Mouse (Mus musculus) adrenal gland, postnatal 14 days (tissue): ENCODE data around the gene Itih2. TPM values are rescaled to one million over a fixed set of nuclear protein-coding genes. Genes with fewer than 3 reads are reported as not detected.

Experiments used
- DNase-seq: peaks from one replicate; pipeline ENCODE4 v3.0.0; 2021; ENCODE audit warnings: mixed read lengths
- total RNA-seq: library from RNA; stranded (reverse); gene quantifications from 2 replicates; pipeline ENCODE4 v1.2.3, GENCODE M21; 2021

The Itih2 gene
- total RNA-seq, 1 experiment from 2014 or later: 184 TPM

DNA sequence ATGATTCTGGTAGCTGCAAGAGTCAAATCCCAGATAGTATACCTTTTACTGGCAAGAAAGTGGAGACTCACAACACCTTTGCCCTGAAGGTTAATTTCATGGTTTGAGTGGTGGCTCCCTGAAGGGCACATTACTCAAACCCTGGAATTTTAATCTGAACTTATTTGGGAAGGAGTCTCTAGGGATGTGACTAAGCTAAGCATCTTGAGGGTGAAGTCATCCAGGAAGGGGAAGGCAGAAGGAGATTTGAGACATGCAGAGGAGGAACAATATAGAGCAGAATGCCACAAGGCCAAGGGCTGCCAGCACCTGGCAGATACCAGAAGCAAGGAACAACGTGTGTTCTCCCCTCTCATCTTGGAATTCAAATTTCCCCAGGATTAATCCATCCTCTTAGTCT is 12.4 kb downstream of the Itih2 start:
- DNase-seq: no peak

DNA sequence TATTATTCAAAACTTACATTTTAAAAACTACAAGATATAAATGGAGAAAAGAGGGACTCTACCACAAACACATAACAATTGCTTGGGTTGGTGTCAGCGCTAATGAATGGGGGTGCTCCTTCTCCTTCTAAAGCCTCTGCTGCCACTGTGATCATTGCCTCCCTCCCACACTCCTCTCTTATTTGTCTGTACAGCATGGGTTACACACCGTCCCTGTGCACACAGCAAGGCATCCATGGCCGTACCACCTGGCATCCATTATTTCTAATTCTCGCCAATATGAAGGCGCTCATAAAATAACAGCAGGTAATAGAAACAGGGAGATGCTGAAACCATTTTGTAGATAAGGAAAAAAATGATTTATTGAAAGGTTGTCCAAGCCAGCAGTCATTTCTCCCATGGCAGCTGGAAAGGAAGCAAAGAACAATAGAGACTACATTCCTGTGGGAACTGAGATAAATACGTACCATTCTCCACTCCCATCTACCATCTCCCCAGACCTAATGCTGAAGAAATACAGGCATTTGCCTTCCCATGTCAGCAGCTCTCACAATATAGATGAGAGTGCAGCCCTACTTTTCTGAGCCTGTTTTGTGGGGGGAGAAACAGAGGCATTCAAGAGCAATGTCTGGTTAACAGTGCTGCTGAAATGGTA is 22.5 kb downstream of the Itih2 start:
- no peak for DNase-seq

DNA sequence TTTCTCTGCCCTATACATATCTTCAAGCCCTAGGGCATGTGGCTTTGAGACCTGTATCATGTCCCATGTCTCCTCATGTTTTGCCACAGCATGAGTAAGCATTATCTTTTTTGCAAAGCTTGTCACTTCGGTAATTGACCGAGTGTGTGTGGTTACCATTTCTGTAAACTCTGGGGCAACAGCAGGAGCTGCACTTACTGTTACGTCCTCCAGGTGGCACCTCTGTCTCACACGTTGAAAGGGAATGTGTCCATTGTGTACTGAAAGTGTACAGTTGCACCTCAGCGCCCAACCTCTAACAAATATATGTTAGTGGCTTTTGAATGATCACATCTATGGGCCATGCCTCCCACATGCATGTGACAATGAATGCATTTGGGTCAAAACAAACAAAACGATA is 30.0 kb downstream of the Itih2 start:
- DNase-seq: peak; percentile 59

DNA sequence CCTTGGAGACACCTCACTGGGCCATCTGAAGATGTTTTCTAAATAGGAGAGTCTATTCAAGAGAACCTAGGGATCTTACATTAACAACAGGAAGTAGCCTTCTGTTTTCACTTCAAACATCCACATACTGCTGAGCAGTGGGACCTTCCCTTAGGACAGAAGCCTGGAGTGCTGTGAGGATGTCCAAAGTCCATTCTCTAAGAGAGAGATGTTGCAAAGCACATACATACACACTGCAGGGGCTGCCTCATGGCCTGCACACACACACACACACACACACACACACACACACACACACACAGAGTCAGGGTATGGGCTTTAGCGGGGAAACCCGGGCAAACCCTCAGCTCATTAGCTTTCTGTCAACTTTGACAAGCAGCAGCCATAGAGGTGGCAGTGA is 30.7 kb downstream of the Itih2 start:
- DNase-seq: no peak

DNA sequence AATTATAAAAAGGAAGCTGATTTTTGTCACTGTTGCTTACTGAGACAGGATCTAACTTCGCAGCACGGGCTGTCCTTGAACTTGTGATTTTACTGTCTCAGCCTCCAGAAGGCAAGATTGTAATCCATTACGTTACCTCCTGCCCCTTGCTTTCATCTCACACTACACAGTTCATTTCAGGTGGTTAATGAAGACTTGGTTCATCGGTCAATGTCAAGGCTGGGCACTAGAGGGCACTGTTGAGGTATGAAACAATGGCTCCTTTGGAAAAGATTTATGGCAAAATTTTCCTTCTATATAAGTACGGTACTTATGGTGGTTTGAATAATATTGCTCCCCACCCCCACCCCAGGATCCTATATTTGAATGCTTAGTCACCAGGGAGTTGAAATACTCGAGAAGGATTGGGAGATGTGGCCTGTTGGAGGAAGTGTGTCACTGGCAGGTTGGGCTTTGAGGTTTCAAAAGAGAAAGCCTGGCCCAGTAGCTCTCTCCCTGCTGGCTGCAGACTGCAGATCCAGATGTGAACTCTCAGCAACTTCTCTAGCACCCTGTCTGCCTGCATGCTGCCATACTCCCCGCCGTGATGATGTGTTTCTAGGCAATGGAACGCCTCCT is 32.5 kb downstream of the Itih2 start:
- DNase-seq: peak; percentile 49

DNA sequence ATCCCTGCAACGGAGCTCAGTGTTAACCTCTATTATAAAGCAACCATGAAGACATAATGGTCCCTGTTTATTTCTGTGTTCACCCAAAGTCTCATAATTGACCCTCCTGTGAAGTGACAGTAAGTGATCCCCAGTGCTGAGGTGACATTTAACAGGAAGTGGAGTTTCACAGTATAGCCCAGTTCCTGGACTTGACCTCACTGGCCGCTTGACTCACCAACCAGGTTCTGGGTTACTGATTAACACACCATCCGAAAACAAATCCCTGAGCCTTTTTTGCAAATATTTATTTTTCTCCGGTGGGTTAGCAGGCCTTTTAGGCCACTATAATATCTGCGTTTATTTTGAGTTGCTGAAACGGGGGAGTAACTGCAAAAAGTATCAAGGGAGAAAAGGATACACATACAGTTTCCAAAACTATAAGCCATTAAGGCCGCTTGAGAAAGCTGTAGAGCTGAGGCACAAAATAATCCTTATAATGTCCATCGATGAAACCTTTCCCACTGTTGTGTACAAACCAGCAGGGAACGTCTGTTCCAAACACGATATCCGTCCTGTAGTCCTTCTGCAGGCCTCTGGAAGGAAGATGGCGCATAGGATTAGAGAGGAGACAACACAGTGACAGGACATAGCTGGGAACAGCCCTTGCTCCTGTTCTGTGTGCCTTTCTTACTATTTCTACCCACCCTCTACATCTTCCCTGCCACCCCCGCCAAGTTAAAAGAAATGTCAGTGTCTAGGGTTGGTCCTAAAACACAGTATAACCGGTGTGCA is 36.7 kb downstream of the Itih2 start:
- no peak for DNase-seq

DNA sequence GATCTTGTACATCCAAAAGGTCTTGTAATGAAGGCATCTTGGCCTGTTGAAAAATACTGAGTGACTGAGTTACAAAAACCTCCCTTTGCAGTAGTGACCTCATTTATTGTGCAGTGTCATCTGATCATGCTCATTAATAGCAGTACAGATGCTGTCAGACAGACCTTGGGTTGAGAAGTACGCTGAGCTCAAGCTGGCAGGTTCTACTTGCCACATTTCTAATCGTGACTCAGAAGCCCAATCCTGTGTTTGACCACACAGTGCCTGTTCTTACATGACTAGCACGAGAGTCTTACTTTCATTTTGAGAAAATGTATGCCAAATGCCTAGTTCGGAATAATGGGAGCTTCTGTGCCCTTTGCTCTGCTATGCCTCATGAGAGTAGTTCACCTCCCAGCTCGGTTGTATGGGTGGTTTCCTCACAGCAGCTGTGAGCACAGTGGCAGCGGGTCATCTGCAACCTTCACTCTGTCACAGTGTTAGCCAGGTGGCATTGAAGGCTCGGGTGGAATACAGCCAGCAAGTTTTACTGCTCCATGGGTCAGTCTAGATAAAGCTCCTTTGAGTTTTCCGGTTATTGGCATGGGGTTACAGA is 43.8 kb downstream of the Itih2 start:
- peak; percentile 65 for DNase-seq

DNA sequence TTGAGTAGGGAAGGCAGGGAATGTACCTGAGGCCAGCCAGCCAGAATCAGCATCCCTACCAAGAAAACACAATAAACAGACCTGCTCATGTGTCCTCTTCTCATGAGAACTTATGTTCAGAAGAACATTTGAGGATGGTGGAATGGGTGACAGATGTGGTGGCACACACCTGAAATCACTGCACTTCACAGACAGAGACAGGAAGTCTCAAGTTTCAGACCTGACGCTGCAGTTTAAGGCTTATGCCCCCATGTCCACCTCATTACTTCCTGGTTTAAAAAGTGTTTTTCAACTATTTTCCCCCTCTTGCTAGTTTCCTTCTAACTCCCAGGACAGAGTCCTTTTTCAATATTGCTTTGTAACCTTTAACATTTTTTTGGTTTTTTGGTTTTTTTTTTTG is 48.5 kb downstream of the Itih2 start:
- no peak for DNase-seq

DNA sequence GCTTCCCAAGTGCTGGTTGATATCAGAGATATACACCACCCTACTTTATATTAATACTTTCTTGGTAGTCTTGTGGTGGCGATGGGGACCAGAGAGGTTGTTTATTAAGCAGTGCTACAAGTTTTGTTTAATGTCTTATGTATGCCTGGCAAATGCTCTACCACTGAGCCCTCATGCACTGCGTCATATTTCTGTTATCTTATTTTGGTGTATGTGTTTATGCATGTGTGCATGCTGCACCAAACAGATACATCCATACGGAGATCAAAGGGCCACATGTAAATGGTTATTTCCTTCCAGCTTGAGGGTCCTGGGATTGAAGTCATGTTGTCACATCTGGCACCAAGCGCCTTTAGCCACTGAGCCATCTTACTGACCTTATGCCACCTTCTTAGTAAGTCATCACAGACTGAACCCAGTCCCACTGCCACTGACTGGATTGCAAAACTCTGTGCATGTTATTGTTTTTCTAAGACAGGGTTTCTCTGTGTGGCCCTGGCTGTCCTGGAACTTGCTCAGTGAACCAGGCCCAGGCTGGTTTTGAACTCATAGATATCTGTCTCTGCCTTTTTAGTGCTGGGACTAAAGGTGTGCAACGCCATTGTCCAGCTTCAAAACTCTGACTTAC is 49.6 kb downstream of the Itih2 start:
- no peak for DNase-seq

DNA sequence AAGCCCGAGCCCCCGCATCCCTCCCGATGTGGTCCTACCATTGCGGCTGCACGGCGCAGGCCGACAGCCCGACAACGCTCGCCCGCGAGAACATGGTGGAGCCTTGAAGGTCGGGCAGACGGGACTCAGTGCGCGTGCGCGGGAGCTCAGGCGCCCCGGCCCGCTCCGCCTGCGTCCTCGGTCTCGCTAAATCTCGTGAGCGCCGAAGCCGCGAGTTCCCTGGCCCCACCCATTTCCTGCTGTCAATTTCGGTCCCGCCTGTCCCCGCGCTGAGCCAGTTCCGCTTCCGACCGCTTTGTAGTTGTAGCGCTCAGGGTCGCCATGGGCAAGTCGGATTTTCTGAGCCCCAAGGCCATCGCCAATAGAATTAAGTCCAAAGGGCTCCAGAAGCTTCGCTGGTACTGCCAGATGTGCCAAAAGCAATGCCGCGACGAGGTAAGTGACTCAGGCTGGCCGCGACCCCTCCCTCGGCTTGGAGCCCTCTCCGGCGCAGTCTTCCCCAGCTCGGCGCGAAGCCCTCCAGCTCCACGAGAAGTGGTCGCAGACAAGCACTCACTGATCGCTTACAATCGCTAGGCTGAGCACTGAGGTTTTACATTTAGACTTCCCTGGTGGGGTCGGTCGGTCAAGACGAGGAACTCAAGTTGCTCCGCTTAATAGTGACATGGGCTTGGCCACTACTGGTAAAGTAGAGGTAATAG is 50.7 kb downstream of the Itih2 start, which contains the start of the genes Atp5c1 and Kin:
Gene Atp5c1, minus strand, starts transcription at position 201 of the 701 bp plus-strand sequence.
Gene Kin, plus strand, starts transcription at position 284 of the 701 bp plus-strand sequence.
- peak; percentile 98 for DNase-seq

DNA sequence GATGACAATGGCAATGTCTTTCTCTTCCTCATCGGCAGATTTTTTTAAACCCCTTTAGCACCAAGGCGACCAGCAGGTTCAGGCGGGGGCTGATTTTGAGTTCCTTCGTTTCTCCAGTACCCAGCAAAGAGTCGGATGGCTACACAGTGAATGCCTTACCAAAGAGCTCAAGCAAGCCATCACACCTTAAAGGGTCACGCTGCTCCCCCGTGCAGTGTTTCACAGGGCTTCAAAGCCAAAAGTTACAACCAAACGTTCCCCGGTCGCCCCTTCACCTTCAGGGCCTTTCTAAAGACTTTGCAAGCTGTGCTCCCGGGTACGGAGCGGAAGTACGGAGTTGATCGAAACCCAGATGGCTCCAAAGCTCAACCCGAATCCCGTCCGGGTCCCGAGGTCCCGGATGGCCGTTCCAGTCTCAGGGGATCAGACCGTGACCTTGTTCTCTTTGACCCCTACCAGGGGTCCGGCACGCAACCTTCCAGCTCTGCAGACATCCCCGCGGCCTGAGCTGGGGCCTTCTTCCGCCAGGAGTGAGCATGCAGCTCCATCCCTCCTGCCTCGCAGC is 51.4 kb downstream of the Itih2 start:
- DNase-seq: no peak

DNA sequence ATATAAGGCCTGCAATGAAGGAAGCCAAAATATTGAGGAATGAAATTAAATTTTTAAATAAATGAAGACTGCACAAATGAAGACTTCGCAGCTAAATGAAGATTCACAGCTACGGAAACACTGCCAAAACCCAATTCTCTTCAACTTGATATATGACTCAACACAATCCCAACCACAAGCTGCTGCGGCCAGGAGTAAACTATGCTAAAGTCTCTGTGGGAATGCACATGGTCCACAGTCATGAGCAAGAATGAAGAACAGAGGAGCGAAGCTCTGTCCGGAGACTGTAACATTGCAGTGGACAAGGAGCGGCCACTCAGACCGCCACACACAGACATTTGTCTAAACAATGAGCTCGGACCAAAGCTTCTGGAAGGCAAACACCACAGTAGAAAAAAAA is 54.5 kb downstream of the Itih2 start:
- DNase-seq: no peak

DNA sequence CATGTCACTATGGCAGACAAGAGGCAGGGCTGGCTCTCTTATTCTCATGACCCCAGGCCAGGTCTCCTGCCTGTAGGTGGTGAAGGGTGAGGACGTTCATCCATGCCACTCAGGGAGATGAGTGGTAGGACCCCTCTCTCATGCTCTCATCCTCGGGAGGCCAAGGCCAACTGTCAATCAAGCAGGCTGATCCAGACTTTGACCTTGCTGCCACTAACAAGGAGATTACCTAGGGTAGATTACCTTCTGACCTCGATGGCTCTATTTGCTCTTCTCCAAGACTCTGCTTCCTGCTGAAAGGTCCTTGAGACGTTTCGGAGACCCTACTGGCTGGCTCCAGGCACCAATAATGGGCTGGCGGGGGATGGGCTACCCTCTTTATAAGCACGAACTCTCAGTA is 56.7 kb downstream of the Itih2 start:
- no peak for DNase-seq

DNA sequence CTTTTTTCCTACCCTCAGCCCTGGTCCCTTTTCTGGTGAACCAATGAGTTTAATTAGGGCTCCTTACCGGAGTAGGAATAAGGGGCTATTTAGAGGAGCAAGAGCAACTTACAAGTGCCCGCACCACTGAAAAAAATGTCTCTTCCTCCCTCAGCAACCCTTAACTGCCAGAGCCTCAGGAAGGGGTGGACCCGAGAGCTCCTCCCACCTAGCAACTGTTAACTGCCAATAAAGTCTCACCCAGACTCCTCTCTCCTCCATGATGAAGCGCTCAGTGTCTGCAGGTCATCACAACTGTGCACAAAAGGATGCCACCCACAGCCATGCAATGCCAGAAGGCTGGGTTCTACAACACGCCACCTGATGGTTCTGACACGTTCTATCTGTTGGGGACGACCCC is 59.4 kb downstream of the Itih2 start:
- DNase-seq: no peak

DNA sequence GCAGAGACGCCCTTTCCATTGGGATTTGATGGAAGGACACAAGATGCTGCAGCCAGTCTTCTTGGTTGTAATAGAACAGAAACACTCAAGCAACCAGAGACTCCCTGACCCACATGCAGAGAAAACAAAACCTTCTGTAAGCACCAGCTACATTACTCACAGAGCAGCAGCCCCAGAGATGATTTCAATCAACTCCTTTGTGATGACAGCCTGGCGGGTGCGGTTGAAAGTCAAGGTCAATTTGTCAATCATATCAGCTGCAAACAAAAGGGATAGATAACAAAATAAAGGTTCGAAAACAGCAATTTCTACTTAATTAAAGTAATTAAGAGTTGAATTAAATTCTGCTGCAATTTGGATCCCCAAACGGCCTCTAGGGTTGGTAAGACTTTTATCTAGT is 72.4 kb downstream of the Itih2 start:
- peak; percentile 43 for DNase-seq

DNA sequence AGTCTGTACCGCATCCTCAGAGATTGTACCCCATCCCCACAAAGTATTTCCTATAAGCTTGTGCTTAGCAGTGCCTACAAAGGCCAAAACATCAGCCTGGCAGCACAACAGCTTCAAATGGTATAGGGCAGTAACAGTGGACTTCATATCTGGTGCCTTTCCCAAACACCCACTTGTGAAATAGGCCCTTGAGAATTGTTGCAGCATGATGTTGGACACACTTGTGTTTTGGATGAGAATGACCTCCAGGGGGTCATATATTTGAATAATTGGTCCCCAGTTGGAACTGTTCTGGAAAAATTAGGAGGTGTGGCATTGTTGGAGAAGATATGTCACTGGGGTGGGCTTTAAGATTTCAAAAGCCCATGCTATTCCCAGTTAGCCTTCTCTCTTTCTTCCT is 79.2 kb downstream of the Itih2 start:
- DNase-seq: peak; percentile 49

DNA sequence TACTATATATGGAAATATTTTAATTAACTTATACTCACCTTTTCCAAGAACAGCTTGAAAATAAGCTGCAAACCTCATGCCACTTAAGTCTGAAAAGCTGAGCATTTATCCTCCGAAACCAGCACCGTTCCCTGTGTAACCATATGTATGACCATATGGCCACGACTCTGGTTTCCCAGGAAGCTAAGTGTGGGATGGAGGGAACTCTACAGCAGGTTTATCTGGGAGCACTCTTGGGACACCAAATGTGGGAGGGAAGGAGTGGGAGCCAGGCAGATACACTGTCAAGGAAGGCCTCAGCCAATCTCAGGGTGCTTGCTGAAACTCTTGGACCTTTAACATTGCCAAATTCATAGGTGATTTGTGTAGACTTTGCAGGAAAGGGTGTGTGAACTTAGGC is 80.3 kb downstream of the Itih2 start:
- DNase-seq: no peak

DNA sequence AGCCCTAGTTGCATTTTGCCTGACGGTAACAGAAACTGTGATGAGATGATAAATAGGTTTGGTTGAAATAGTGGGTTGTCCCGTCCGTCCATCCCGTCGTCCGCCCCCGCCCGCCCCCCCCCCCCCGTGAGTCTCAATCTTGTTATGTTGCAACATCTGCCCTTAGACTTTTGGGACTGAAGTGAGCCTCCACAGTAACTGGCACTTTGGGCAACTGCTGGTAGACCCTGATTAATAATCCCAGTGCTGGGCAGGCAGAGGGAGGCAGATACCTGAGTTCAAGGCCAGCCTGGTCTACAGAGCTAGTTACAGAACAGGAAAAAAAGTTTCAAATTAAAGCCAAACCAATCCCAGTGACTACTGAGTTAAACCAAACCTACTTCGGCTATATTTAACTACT is 81.7 kb downstream of the Itih2 start:
- DNase-seq: no peak

DNA sequence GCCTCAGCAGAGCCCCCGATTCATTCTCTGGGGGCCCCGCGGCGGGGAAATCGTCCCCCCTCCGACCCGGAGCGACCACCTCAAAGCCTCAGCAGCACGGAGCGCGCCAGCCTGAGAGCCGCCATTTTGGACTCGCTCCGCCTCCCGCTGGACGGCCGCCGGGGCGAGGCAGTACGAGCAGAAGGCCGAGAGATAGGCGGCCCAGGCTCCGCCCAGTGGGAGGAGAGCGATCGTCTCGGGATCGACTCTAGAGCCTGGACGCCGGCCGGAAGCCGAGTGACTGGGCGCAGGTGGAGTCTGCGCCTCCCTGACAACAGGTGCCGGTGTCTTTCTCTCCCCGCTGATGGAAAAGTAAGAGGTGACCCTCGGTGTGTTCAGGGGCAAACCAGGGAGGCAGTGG is 82.7 kb downstream of the Itih2 start, which contains the start of gene Taf3:
Gene Taf3, minus strand, starts transcription at position 136 of the 400 bp plus-strand sequence.
- DNase-seq: peak; percentile 96

DNA sequence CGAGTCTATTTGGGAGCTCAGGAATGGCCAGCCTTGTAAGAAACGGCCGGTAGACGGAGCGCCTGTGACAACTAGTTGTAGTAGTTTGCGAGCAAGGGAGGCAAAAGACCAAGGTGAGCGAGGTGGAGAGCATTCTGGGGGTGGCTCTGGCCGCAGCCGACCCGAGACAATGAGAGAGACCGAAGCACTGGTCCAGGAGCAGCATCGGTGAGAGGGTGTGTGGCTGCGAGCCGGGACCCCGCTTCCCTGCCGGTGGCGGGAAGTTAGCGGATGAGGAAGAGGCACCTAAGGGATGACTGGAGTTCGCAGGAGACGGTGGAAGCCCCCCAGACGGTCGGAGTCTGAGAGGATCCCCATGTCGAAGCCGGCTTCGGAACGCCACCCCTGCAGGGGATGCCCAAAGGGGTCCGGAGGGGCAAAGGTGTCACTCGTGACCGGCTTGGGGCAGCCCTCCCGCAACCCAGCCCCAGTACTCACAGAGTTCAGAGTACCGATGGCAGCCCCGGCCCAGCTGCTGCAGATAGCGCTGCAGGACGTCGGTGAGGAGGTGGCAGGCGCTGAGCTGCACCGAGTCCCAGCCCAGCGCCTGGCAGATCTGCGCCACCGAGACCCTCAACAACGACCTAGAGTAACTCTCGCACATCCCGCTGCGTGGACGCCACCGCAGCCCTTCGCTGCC is 83.3 kb downstream of the Itih2 start:
- peak; percentile 45 for DNase-seq
